Mouse (Mus musculus): ENCODE data around the gene Zkscan7. TPM values are rescaled to one million over a fixed set of nuclear protein-coding genes. Genes with fewer than 3 reads are reported as not detected.
A peak's percentile ranks its signal among the peaks of the same experiment; 100 is the strongest.

Gene Zkscan7
- polyA plus RNA-seq, 1 experiment from 2014 or later: 0.46 TPM

GRCm38 (mm10) chr9:122856716-122857115, 28.8 kb upstream of the Zkscan7 start:
- DNase-seq (no peak), ATAC-seq (ENCODE audit: low read depth) (no peak)
- WGBS (ENCODE audit: insufficient replicate concordance): 76% methylated on average over 3 of the region's 3 CpGs
- H3K4me2 ChIP-seq: no peak overlapping the region
- H3K27ac ChIP-seq: no peak overlapping the region
- H3K4me3 ChIP-seq (replicated peaks): no peak overlapping the region
- no peak overlapping the region for H3K9ac ChIP-seq
- no peaks in the 10 kb centered on the region for H3K4me1 ChIP-seq (replicated peaks)
- peaks cover 95% of the 10 kb centered on the region for H3K36me3 ChIP-seq
- H3K27me3 ChIP-seq: no peaks in the 10 kb centered on the region
- peaks cover 48% of the 10 kb centered on the region for H3K9me3 ChIP-seq (replicated peaks)

DNA sequence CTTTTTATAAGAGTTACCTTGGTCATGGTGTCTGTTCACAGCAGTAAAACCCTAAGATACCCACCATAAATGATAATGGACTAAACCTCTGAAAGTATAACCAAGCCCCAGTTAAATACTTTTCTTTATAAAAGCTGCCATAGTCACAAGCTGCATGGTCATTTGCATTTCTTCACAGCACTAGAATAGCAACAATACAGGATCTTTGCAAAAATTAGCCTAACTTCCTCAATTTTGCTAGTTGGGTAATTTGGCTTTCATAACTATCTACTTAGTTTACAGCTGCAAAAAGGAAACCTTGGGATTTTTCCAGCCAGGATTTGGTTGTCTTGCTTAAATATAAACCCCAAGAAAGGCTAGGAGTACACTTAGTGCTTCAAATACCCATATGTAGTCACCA, 24.7 kb upstream of the Zkscan7 start:
- DNase-seq: no peak
- no peak overlapping the region for H3K9ac ChIP-seq
- ATAC-seq (ENCODE audit: low read depth): no peak

DNA sequence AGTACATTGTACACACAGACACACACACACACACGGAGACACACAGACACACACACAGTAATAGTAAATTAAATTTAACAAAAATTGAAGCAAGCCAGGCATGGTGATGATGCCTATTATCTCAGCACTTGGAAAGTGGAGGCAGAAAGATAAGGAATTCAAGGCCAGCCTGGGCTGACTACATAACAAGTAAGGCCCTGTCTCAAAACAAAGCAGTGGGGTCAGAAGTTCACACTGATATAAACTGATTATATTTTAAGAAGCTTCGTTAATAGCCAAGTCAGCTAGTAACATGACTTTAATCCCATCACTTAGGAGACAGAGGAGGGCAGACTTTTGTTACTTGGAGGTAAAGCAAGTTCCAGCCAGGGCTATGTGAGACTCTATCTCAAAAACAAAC, 21.8 kb upstream of the Zkscan7 start:
- Histone ChIP-seq H3K9me3 (replicated peaks) (peaks cover 29% of the 10 kb centered on the region), H3K9ac (no peak overlapping the region), H3K4me1 (replicated peaks) (peaks cover 25% of the 10 kb centered on the region), H3K36me3 (peaks cover 45% of the 10 kb centered on the region), H3K27ac (no peak overlapping the region), H3K4me3 (replicated peaks) (no peak overlapping the region), H3K27me3 (no peaks in the 10 kb centered on the region), H3K4me2 (peak overlapping the region; percentile 77)
- ATAC-seq (ENCODE audit: low read depth) (no peak), DNase-seq (no peak)
- WGBS (ENCODE audit: insufficient replicate concordance): 67% methylated on average over 2 of the region's 2 CpGs

More for the DNA sequence above, 24.7 kb upstream of the Zkscan7 start:
- Histone ChIP-seq H3K27ac (no peak overlapping the region), H3K4me3 (replicated peaks) (no peak overlapping the region), H3K4me1 (replicated peaks) (peaks cover 20% of the 10 kb centered on the region), H3K27me3 (no peaks in the 10 kb centered on the region), H3K9me3 (replicated peaks) (peaks cover 40% of the 10 kb centered on the region), H3K36me3 (peaks cover 73% of the 10 kb centered on the region), H3K4me2 (no peak overlapping the region)

GRCm38 (mm10) chr9:122864848-122865247, 20.6 kb upstream of the Zkscan7 start:
- Histone ChIP-seq H3K27ac (no peak overlapping the region; the same call in 1 of the 2 replicates), H3K9ac (peak overlapping the region; percentile 88), H3K4me3 (replicated peaks) (peak overlapping the region; percentile 82), H3K27me3 (no peaks in the 10 kb centered on the region), H3K4me2 (peak overlapping the region; percentile 77), H3K36me3 (peaks cover 34% of the 10 kb centered on the region), H3K9me3 (replicated peaks) (peaks cover 19% of the 10 kb centered on the region), H3K4me1 (replicated peaks) (peaks cover 25% of the 10 kb centered on the region)
- ATAC-seq (ENCODE audit: low read depth) (no peak), DNase-seq (no peak)
- 45% methylated on average over 3 of the region's 3 CpGs for WGBS (ENCODE audit: insufficient replicate concordance)

DNA sequence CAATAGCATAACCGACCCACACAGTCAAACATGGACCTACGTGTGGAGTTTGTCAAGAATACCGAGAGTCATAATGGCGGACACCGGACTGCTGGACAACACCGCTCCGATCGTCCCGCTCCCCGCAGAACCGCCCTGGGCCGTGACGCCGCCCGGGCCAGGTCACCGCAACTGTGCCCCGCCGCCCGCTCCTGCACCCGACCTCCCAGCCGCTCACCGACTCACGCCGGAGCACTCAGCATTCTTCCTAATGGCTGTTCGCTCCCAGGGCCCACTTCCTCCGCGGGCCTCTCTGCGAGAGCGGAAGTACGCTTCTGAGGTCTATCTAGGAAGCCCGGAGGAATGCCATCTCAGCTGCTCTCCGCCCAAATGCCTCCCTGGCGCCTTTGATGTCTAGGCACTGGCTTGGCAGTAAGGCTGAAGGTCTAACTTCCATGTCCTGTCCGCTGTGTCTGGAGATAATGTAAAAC, 19.8 kb upstream of the Zkscan7 start, which contains the start of gene Zfp445:
Gene Zfp445, minus strand, starts transcription at position 310 of the 470 bp plus-strand sequence.
- Histone ChIP-seq H3K4me3 (replicated peaks) (peak within 1 kb of the TSS; percentile 82), H3K27me3 (no peaks in the 10 kb centered on the region)
- peak; percentile 93 for ATAC-seq (ENCODE audit: low read depth)

GRCm38 (mm10) chr9:122866192-122866591, 19.3 kb upstream of the Zkscan7 start:
- peak overlapping the region; percentile 77 for H3K4me2 ChIP-seq
- WGBS (ENCODE audit: insufficient replicate concordance): 68% methylated on average over 4 of the region's 4 CpGs
- peak overlapping the region; percentile 88; the same call in 1 of the 2 replicates for H3K9ac ChIP-seq
- peaks cover 21% of the 10 kb centered on the region for H3K36me3 ChIP-seq
- no peak overlapping the region for H3K27ac ChIP-seq
- peak overlapping the region; percentile 82 for H3K4me3 ChIP-seq (replicated peaks)
- DNase-seq: no peak
- peaks cover 25% of the 10 kb centered on the region for H3K4me1 ChIP-seq (replicated peaks)
- ATAC-seq (ENCODE audit: low read depth): peak; percentile 20; the same call in 1 of the 2 replicates
- 0 out of 2 replicates have a peak, but pooled peaks cover 12% of the 10 kb centered on the region for H3K9me3 ChIP-seq (replicated peaks)
- no peaks in the 10 kb centered on the region for H3K27me3 ChIP-seq

More for the DNA sequence above, 19.8 kb upstream of the Zkscan7 start, which contains the start of gene Zfp445:
- H3K4me2 ChIP-seq: peak within 1 kb of the TSS; percentile 77
- H3K9ac ChIP-seq: peak within 1 kb of the TSS; percentile 88
- peak within 1 kb of the TSS; percentile 77 for H3K27ac ChIP-seq
- H3K36me3 ChIP-seq: peaks cover 25% of the 10 kb centered on the region
- 0 out of 2 replicates have a peak, but pooled peaks cover 12% of the 10 kb centered on the region for H3K9me3 ChIP-seq (replicated peaks)
- WGBS (ENCODE audit: insufficient replicate concordance): under 1% methylated on average over 34 of the region's 34 CpGs
- peak; percentile 76 for DNase-seq
- H3K4me1 ChIP-seq (replicated peaks): peaks cover 25% of the 10 kb centered on the region

- no peak overlapping the region for H3K27ac ChIP-seq
- no peaks in the 10 kb centered on the region for H3K9me3 ChIP-seq (replicated peaks)
- H3K4me1 ChIP-seq (replicated peaks): no peaks in the 10 kb centered on the region
- no peaks in the 10 kb centered on the region for H3K27me3 ChIP-seq
- no peak overlapping the region for H3K4me2 ChIP-seq
- no peaks in the 10 kb centered on the region for H3K36me3 ChIP-seq
- DNase-seq: no peak
- no peak for ATAC-seq (ENCODE audit: low read depth)
- H3K9ac ChIP-seq: no peak overlapping the region
- WGBS (ENCODE audit: insufficient replicate concordance): 57% methylated on average over 4 of the region's 4 CpGs
- no peak overlapping the region for H3K4me3 ChIP-seq (replicated peaks)
Measured at GRCm38 (mm10) chr9:122872595-122872994, 12.9 kb upstream of the Zkscan7 start.

DNA sequence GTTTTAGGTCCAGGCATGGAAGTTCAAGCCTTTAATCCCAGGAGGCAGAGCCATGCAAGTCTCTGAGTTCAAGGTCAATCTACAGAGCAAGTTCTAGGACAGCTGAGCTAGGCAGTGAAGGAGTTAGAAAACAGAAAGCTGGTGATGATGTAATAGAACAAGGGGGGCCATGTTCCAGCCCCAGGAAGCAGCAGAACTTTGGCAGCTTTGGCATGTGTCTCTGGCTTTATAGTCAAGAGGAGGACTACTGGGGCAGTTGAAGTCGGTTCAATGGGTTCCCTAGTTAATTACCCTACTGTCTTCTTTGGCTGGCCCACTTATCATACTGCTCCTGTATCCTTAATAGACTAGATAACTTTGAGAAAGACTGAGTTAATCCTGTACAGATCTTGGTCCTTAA, 10.8 kb upstream of the Zkscan7 start:
- WGBS (ENCODE audit: insufficient replicate concordance): 30% methylated on average over 1 of the region's 1 CpGs
- Histone ChIP-seq H3K27ac (no peak overlapping the region), H3K36me3 (no peaks in the 10 kb centered on the region), H3K4me3 (replicated peaks) (no peak overlapping the region), H3K9ac (no peak overlapping the region), H3K27me3 (no peaks in the 10 kb centered on the region), H3K9me3 (replicated peaks) (no peaks in the 10 kb centered on the region), H3K4me2 (no peak overlapping the region), H3K4me1 (replicated peaks) (no peaks in the 10 kb centered on the region)
- ATAC-seq (ENCODE audit: low read depth): no peak
- DNase-seq: no peak

GRCm38 (mm10) chr9:122875145-122875544, 10.3 kb upstream of the Zkscan7 start:
- WGBS (ENCODE audit: insufficient replicate concordance): 85% methylated on average over 2 of the region's 2 CpGs
- H3K9ac ChIP-seq: no peak overlapping the region
- H3K4me3 ChIP-seq (replicated peaks): no peak overlapping the region
- no peak overlapping the region for H3K27ac ChIP-seq
- no peaks in the 10 kb centered on the region for H3K9me3 ChIP-seq (replicated peaks)
- H3K4me2 ChIP-seq: no peak overlapping the region
- no peak for ATAC-seq (ENCODE audit: low read depth)
- no peaks in the 10 kb centered on the region for H3K27me3 ChIP-seq
- DNase-seq: no peak
- no peaks in the 10 kb centered on the region for H3K36me3 ChIP-seq
- no peaks in the 10 kb centered on the region for H3K4me1 ChIP-seq (replicated peaks)

DNA sequence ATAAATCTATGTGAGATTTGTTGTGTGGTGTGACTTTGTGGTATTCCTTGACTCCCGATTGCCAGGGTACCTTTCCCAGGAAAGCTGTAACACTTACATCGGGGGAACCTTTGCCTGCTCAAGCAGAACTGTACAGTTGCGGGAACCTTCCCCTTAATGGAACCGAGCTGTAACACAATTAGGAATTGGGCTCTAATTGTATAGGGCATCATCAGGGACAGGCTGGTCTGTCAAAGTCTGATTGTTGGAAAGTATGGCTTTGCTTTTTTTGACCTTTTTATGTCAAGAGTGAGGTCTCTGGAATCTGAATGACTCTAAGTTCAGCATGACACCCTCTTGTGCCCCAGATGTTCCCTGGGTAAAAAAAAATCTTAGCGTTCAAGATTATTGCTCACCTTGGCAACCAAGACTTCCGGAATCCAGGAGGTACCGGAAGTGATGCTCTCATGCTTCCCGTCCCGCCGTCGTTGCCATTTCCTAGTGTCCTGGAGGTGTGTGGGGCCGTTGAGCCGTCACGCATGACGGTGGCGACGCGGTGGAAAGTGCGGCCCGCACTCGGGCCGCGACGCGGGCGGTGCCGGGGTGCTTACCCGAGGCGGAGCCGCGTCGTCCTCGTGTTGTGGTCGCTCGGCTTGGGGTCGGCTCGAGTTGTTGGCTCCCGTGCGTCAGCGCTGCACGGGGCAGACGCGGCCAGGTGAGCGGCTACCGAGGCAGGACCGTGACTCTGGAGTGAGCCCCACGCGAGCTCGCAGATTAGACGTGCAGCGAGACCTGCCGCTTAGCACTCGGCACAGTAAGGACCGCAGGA, 1.1 kb downstream of the Zkscan7 start:
- H3K36me3 ChIP-seq: no peaks in the 10 kb centered on the region
- peak overlapping the region; percentile 72 for H3K4me3 ChIP-seq (replicated peaks)
- ATAC-seq (ENCODE audit: low read depth) (peak; percentile 70), DNase-seq (no peak)
- peak overlapping the region; percentile 86 for H3K4me2 ChIP-seq
- H3K9me3 ChIP-seq (replicated peaks): no peaks in the 10 kb centered on the region
- no peaks in the 10 kb centered on the region for H3K27me3 ChIP-seq
- peaks cover 4% of the 10 kb centered on the region; the same call in 1 of the 2 replicates for H3K4me1 ChIP-seq (replicated peaks)
- no peak overlapping the region for H3K27ac ChIP-seq
- 8% methylated on average over 54 of the region's 54 CpGs for WGBS (ENCODE audit: insufficient replicate concordance)
- H3K9ac ChIP-seq: peak overlapping the region; percentile 78

GRCm38 (mm10) chr9:122901047-122901446, 15.6 kb downstream of the Zkscan7 start:
- Histone ChIP-seq H3K4me3 (replicated peaks) (no peak overlapping the region), H3K9me3 (replicated peaks) (no peaks in the 10 kb centered on the region), H3K27ac (no peak overlapping the region), H3K9ac (no peak overlapping the region), H3K27me3 (peaks cover 6% of the 10 kb centered on the region; the same call in 1 of the 2 replicates), H3K4me2 (no peak overlapping the region), H3K36me3 (no peaks in the 10 kb centered on the region), H3K4me1 (replicated peaks) (no peaks in the 10 kb centered on the region)
- 58% methylated on average over 2 of the region's 2 CpGs for WGBS (ENCODE audit: insufficient replicate concordance)
- DNase-seq: no peak
- ATAC-seq (ENCODE audit: low read depth): no peak

Data from liver, embryonic 13.5 days (tissue).